In genomic region chr2:76970669-76971068, GRCm38 (mm10) we compare ENCODE assay signal across 9 mouse cellular contexts. TPM values are rescaled to one million over a fixed set of nuclear protein-coding genes. Genes with fewer than 3 reads are reported as not detected.
DNase-seq lines count a peak whose midpoint lies in the region; ATAC-seq lines count a peak whose summit lies in the region.
"Had no signal": no experiment of that assay in that cellular context is flagged by ENCODE, and none has a peak within 500 bp of the region (broad histone marks: within the 10 kb centered on the region; RNA-seq: fewer than 3 reads in every experiment).

No protein-coding gene starts in this region.

- no peak overlapping the region for H3K4me3 ChIP-seq in forebrain, embryonic 14.5 days (ENCODE audit: low read depth, low read length)
- H3K4me3 ChIP-seq in neural tube, embryonic 12.5 days = no peak overlapping the region

- H3K27me3 ChIP-seq in forebrain, embryonic 14.5 days (replicated peaks; ENCODE audit: control insufficient read depth, insufficient read depth, low read length) = no peaks in the 10 kb centered on the region
- H3K27me3 ChIP-seq in neural tube, embryonic 12.5 days (replicated peaks) = no peaks in the 10 kb centered on the region

- peak; percentile 77 for ATAC-seq in forebrain, embryonic 14.5 days
- peak; percentile 61; the same call in 1 of the 2 replicates for ATAC-seq in neural tube, embryonic 12.5 days (ENCODE audit: low FRiP score, low read depth)

- H3K27ac ChIP-seq in forebrain, embryonic 14.5 days (ENCODE audit: low read depth, low read length) = no peak overlapping the region
- H3K27ac ChIP-seq in neural tube, embryonic 12.5 days = no peak overlapping the region

- peak; percentile 36 for DNase-seq in left cerebral cortex, adult 11 months (ENCODE audit: low spot score)
- no peak for DNase-seq in left cerebral cortex, postnatal 36 days (ENCODE audit: low spot score in 2 of 2)
- peak; percentile 23 for DNase-seq in R1 (ENCODE audit: low read depth, low spot score)
- peak; percentile 80 for DNase-seq in forebrain, embryonic 14.5 days (ENCODE audit: low spot score)
- DNase-seq in adrenal gland, postnatal 4 days (ENCODE audit: low spot score in 2 of 2) = no peak
- no peak for DNase-seq in spleen, postnatal 36 days (ENCODE audit: low spot score in 2 of 2)
- DNase-seq: gastrocnemius, postnatal 14 days; spleen, adult 18-20 months had no signal

- no peaks in the 10 kb centered on the region for H3K36me3 ChIP-seq in forebrain, embryonic 14.5 days (ENCODE audit: control insufficient read depth, insufficient read depth, low read length)
- no peaks in the 10 kb centered on the region for H3K36me3 ChIP-seq in neural tube, embryonic 12.5 days

- H3K9ac ChIP-seq in forebrain, embryonic 14.5 days (ENCODE audit: low read length) = no peak overlapping the region
- no peak overlapping the region for H3K9ac ChIP-seq in neural tube, embryonic 12.5 days

- no peaks in the 10 kb centered on the region for H3K4me1 ChIP-seq in forebrain, embryonic 14.5 days (ENCODE audit: control insufficient read depth, insufficient read depth, low read length)
- H3K4me1 ChIP-seq in neural tube, embryonic 12.5 days = no peaks in the 10 kb centered on the region

- 16% methylated on average over 4 of the region's 4 CpGs for WGBS in forebrain, embryonic 14.5 days
- WGBS in neural tube, embryonic 12.5 days = 36% methylated on average over 4 of the region's 4 CpGs

- peak overlapping the region; percentile 28; the same call in 1 of the 2 replicates for H3K4me2 ChIP-seq in forebrain, embryonic 14.5 days (ENCODE audit: low read length)
- no peak overlapping the region for H3K4me2 ChIP-seq in neural tube, embryonic 12.5 days (replicated peaks)

- intact Hi-C loops in left cerebral cortex, postnatal 36 days (cut with DNase I) = loop anchor here (2.0 to 10.0 kb wide), 4 partner anchors 42 to 732 kb away; no protein-coding TSS in a partner anchor

- H3K9me3 ChIP-seq in forebrain, embryonic 14.5 days (replicated peaks; ENCODE audit: control insufficient read depth, low read length) = no peaks in the 10 kb centered on the region
- no peaks in the 10 kb centered on the region for H3K9me3 ChIP-seq in neural tube, embryonic 12.5 days

RNA-seq across cellular contexts. Expression of gene Ttn, which starts 11.7 kb away (rescaled TPM):
- total RNA-seq in left cerebral cortex, postnatal 36 days (2021) = under 1 TPM; 0.36 to 0.81 TPM
- 0.09 and 0.23 TPM in 2 replicates for polyA plus RNA-seq in forebrain, embryonic 14.5 days (2014; fragmentation: Nextera tagmentation; extraction: Ambion mirVana)
- polyA plus RNA-seq in neural tube, embryonic 12.5 days (2016; fragmentation: Nextera tagmentation; extraction: Ambion mirVana) = 10.6 and 17.4 TPM in 2 replicates
- 100 to 1,000 TPM in 1 of 2 experiments, 10 to 100 TPM in 1; 35.7 to 175 TPM for total RNA-seq in adrenal gland, postnatal 4 days (2021)

Comparison
In these comparisons a context has a peak if more than half of its experiments do, and no peak if none do; other contexts are left out.
1. DNase-seq: peak in left cerebral cortex, adult 11 months (single experiment), R1 (single experiment) and forebrain, embryonic 14.5 days (single experiment); none in left cerebral cortex, postnatal 36 days (0 of 2), adrenal gland, postnatal 4 days (0 of 2) and spleen, postnatal 36 days (0 of 2).
2. RNA of gene Ttn, which starts 11.7 kb away (total RNA-seq): 35.7 to 175 TPM in adrenal gland, postnatal 4 days; 0.36 to 0.81 TPM in left cerebral cortex, postnatal 36 days; every median in the first group is over 10 times any median in the second.